Mouse (Mus musculus): ENCODE data around the gene Tagln2. TPM values are rescaled to one million over a fixed set of nuclear protein-coding genes. Genes with fewer than 3 reads are reported as not detected.

Tagln2 gene
- total RNA-seq, 4 experiments from 2014 or later, result 11.7 to 21.0 (median 16.7) TPM

- DNase-seq (ENCODE audit: low spot score in 2 of 2), result no peak
Measured at GRCm38 (mm10) chr1:172502145-172503110, 2.6 kb downstream of the Tagln2 start.

DNA sequence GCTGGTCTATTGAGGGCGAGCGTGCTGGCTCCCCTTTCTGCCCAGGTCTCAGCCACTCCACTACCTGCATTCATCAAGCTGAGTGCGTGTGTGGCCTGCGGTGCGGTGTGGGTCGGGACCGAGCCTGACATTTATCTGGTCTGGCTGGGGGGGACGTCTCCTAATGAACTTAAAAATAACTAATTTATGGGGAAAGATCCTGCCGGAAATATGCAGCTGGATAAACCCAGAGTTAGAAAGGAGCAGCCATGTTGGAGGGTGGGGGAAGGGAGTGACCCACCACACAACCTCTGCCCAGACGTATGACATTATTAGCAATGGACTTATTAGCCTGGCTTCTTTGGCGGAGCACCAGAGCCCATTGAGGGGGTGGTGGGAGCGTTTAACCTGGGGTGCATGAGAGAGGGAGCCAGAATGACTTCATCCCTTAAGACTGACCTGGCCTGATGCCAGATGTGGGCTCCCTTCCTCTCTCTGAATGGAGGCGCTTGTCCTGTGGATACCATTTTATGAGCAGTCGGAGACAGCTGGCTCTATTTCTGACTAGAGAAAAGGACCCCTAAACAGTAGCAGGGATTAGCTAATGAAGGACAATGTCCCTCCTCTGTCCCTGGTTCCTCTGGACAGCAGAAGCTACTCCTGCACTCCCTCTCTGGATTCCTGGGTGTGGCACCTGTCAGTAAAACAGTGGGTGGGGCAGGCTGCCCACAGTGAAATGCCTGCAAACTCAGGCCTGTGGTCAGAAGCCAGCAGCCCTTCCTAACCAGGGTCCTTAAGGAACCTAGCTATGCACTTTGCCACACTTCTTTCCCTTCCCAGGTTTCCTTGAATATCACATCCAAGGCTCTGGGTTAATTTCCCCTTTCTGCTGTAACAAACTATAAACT lies 3.5 kb downstream of the Tagln2 start:
- no peak for DNase-seq (ENCODE audit: low spot score in 2 of 2)

- DNase-seq (ENCODE audit: low spot score in 2 of 2), result no peak
Measured at GRCm38 (mm10) chr1:172504756-172505155, 4.9 kb downstream of the Tagln2 start.

DNA sequence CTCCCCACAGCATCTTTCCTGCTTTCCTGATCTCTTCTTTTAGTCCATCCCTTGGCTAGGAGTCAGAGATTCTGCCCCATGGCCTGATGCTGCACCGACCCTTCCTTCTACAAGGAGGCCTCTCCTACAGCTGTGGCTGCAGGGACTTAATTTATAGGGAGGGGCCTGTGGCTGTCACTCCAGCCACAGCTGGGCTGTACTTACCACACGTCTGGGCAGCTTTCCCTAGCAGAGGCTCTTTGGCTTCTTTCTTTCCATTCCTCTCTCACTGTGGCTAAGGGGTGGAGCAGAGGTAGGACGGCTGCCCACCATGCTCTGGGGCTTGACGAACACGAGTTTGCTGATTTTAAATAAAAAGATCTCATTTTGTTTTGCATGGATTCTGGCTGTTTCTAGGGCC lies 7.2 kb downstream of the Tagln2 start:
- DNase-seq (ENCODE audit: low spot score in 2 of 2), result no peak

GRCm38 (mm10) chr1:172507701-172508100 lies 7.9 kb downstream of the Tagln2 start:
- no peak for DNase-seq (ENCODE audit: low spot score in 2 of 2)

GRCm38 (mm10) chr1:172508172-172508571 lies 8.3 kb downstream of the Tagln2 start:
- no peak for DNase-seq (ENCODE audit: low spot score in 2 of 2)

DNA sequence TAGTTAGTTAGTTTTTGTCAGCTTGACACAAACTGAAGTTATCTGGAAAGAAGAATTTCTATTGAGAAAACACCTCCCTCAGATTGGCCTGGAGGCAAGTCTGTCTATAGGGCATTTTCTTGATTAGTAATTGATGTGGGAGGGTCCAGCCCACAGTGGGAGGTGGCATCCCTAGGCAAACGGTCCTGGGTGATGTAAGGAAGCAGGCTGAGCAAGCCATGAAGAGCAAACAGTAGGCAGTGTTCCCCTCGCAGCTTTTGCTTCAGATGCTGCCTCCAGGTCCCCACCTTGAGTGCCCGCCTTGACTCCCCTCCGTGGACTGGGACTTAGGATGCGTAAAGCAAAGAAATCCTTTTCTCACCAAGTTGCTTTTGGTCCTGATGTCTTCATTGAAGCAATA lies 9.4 kb downstream of the Tagln2 start:
- no peak for DNase-seq (ENCODE audit: low spot score in 2 of 2)

GRCm38 (mm10) chr1:172509983-172510382 lies 10.1 kb downstream of the Tagln2 start:
- no peak for DNase-seq (ENCODE audit: low spot score in 2 of 2)

DNA sequence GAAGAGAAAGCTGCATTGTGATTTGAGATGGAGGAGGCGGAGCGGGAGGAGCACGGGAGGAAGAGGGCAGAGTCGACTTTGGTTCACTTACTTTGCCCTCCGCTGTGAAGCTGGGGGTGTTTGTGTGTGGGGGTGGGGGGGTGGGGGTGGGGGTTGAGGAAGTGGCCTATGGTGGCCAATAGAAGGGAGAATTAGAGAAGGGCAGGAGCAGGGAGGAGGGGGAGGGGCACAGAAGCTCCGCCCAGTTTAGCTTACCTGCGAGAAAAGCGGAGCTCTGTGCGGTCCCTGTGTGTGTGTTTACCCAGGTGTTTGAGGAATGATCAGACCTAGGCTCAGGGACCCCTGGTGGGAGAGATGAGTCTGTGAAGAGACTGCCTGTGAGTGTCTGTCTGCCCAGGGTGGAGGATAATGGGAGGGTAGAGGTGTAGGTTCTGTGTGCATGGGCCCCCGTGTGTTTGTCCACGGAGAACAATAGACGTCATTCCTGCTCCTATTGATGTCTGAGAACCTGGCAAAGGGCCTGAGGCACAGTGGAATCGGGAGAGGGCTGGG lies 10.7 kb downstream of the Tagln2 start:
- no peak for DNase-seq (ENCODE audit: low spot score in 2 of 2)

- DNase-seq (ENCODE audit: low spot score in 2 of 2), result no peak
Measured at GRCm38 (mm10) chr1:172512962-172513361, 13.1 kb downstream of the Tagln2 start.

DNA sequence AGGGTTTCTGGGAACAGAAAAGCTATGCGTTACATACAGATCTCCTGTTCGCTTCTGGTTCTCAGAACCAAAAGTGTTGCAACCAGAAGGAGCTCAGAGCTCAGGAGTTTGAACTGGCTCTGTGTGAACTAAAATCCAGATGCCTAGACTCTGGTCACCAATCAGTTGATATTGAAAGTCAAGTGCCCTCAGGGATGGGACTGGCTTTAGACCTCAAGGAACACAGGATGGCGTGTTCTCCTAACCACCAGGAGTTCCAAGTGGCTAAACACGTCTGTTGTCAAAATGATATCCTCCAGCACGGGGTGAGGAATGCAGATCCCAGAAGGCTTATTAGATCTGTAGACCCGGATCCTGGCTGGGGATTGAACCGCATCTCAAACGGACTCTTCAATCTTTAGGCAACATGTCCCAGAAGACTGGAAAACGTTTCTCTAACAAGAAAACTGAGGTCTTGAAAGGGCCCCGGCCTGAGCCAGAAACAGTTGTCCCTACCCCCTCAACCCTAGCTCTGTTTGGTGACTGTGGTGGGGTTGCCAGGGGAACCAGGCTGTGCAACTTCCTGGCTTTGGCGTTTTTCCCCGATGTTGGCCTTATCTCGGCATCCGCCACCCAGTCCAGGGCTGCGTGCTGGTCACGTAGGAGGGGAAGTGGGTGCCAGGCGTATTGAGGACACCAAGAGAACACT lies 13.8 kb downstream of the Tagln2 start:
- no peak for DNase-seq (ENCODE audit: low spot score in 2 of 2)

DNA sequence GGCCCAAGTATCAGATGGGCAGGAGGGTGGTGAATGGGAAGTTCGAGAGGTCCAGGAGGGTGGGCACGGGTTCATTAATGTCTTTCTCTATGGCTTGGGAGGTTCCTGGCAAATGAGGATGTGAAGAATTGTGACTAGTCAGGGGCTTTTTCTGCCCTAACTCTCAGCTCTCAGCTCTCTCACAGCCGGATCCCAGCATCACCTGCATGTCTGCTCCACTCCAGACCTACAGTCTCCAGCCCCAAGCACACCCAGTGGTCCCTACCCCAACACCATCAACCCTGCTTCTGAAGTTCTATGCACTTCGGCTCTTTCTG lies 14.3 kb downstream of the Tagln2 start:
- DNase-seq (ENCODE audit: low spot score in 2 of 2), result no peak

DNA sequence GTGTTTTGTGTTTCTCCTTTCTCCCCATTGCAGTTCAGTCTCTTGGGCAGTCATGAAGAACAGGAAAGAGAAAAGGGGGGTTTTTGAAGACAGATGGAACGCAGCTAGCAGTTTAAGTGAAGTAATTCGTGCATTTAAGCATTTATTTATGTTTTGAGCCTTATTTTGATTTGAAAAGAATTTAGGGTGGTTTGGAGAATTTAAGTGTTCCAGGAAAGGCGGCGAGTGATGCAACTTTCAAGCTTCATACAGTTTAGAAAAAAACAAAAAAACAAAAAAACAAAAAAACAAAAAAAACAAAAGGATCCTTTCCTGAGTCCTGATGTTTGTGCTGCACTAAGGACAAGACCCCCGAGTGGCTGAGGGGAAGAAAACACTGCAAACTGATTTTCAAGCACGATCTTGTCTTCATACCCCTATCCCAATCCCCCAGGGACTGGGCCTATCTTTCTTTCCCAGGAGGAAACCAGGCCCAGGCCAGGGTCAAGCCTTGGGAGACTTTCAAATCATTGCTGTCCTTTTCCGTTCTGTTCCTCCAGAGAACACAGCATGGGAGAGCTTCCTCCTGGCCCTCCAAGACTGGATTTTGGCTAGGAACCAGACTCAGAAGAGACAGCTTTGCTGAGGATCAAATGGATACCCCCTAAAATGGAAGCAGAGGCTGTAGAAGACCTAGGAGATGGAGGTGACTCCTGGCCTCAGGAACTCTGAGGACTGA lies 14.9 kb downstream of the Tagln2 start:
- DNase-seq (ENCODE audit: low spot score in 2 of 2), result no peak

- DNase-seq (ENCODE audit: low spot score in 2 of 2), result no peak
Measured at GRCm38 (mm10) chr1:172515396-172515795, 15.5 kb downstream of the Tagln2 start.

DNA sequence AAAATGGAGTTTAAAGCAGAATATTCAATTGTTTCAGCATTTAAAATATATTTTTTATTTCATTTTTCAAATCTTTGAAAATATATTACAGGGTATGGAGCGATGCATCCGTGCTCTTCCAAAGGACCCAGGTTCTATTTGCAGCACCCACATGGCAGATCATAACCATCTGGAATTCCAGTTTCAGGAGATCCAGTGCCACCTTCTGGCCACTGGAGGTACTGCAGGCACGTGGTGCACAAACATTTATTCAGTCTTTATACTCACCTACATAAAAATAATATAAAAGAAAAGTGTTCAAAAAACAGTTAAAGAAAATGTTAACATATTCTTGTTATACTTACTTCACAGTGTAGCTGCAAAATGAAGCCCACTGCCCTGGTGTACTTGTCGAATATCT lies 18.2 kb downstream of the Tagln2 start:
- DNase-seq (ENCODE audit: low spot score in 2 of 2), result no peak

- no peak for DNase-seq (ENCODE audit: low spot score in 2 of 2)
Measured at GRCm38 (mm10) chr1:172519644-172520043, 19.8 kb downstream of the Tagln2 start.

DNA sequence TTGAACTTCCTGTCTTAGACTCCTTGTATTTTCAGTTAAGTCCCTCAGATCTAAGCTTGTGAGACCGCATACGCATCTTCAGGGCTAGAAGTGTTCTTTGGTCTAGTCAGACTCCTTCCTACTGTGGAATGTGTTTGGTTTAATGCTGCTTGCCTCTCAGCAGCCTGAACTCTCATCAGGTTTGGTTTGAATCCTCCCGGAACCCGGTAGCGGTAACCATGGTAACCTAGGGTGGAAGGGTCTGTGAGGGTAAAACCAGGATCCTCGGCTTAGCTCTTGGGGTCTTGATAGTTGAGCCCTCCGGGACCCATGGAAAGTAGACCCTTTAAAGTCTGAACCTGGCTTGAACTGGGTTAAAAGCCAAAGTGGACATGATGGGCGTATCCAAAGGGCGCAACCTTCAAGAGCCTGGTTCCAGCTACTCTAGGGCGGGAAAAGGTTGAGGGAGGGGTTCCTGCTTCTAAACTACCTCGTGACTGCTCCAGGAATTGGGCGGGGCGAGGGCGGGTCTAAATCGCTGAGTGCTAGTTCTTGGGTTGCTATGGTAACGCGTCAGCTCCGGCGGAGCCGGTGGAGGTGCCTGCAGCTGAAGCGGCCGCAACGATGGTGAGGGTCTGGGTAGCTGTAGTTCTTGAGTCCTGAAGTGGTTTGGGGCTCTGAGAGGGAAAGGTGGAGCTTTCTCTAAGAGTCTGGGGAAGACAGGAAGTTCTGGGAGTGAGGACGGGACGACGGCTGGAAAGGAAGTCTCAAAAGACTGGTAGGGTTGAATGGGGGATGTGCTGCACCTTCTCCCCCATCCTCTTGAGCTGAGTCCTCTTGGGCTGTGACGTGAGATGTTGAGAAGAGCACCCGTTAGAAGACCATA lies 21.0 kb downstream of the Tagln2 start, which contains the start of gene Cfap45:
Gene Cfap45, plus strand, starts transcription at position 226 of the 865 bp plus-strand sequence.
- peak; percentile 68 to 70 for DNase-seq (ENCODE audit: low spot score in 2 of 2)

- no peak for DNase-seq (ENCODE audit: low spot score in 2 of 2)
Measured at GRCm38 (mm10) chr1:172522524-172522923, 22.7 kb downstream of the Tagln2 start.

- DNase-seq (ENCODE audit: low spot score in 2 of 2), result no peak
Measured at GRCm38 (mm10) chr1:172523699-172524101, 23.9 kb downstream of the Tagln2 start.

Data from layer of hippocampus, adult 8-10 months (tissue).